Mouse (Mus musculus) G1E-ER4 (cell line): Measurements from ENCODE around the gene Map6. TPM values are rescaled to one million over a fixed set of nuclear protein-coding genes. Genes with fewer than 3 reads are reported as not detected.

Experiments
- GATA1 ChIP-seq: IDR thresholded peaks from one replicate; pipeline ENCODE4 v1.8.0; 2012; ENCODE audit warnings: low read length, inconsistent platforms
- polyA plus RNA-seq: library from polyadenylated mRNA; stranded (reverse); fragments of >175 nt; gene quantifications from 2 replicates; pipeline ENCODE4 v1.2.3, GENCODE M21; 2012

The Map6 gene
- polyA plus RNA-seq, 1 experiment: not detected

GRCm38 (mm10) chr7:99324810-99325209, 57.6 kb downstream of the Map6 start:
- no peak for TF ChIP-seq GATA1

GRCm38 (mm10) chr7:99326128-99326527, 58.9 kb downstream of the Map6 start:
- no peak for TF ChIP-seq GATA1

GRCm38 (mm10) chr7:99328847-99329246, 61.6 kb downstream of the Map6 start:
- no peak for TF ChIP-seq GATA1

- no peak for TF ChIP-seq GATA1
Measured at GRCm38 (mm10) chr7:99330012-99330411, 62.8 kb downstream of the Map6 start.

- TF ChIP-seq GATA1: no peak
Measured at GRCm38 (mm10) chr7:99332774-99333480, 65.7 kb downstream of the Map6 start.

GRCm38 (mm10) chr7:99340736-99341135, 73.5 kb downstream of the Map6 start:
- TF ChIP-seq GATA1: no peak

- TF ChIP-seq GATA1: no peak
Measured at GRCm38 (mm10) chr7:99343577-99343976, 76.3 kb downstream of the Map6 start.

GRCm38 (mm10) chr7:99347268-99347667, 80.0 kb downstream of the Map6 start:
- TF ChIP-seq GATA1: no peak

GRCm38 (mm10) chr7:99348883-99349282, 81.6 kb downstream of the Map6 start:
- TF ChIP-seq GATA1: no peak

- TF ChIP-seq GATA1: no peak
Measured at GRCm38 (mm10) chr7:99349782-99350720, 82.8 kb downstream of the Map6 start.

GRCm38 (mm10) chr7:99351104-99351801, 84.0 kb downstream of the Map6 start:
- no peak for TF ChIP-seq GATA1

GRCm38 (mm10) chr7:99351802-99352517, 84.7 kb downstream of the Map6 start:
- no peak for TF ChIP-seq GATA1

- no peak for TF ChIP-seq GATA1
Measured at GRCm38 (mm10) chr7:99352526-99353400, 85.5 kb downstream of the Map6 start, which contains the start of gene Serpinh1. Serpinh1 (minus strand) TSS chr7:99353239.

GRCm38 (mm10) chr7:99355731-99356131, 88.5 kb downstream of the Map6 start:
- no peak for TF ChIP-seq GATA1
